Mouse (Mus musculus) MEL (cell line): ENCODE data around the gene Sh3rf1.

ENCODE experiments used
- CTCF ChIP-seq, 3 experiments: IDR thresholded peaks in 2 of 3; conservative IDR thresholded peaks in 1 of 3; 2 replicates each; pipeline ENCODE4 v1.5.1; 2011 to 2012; ENCODE audit warnings: low read length in 3 of 3, low read depth in 2 of 3, mild to moderate bottlenecking in 2 of 3, improper control_type of control experiment in 1 of 3, inconsistent platforms in 1 of 3, mixed read lengths in 1 of 3, moderate library complexity in 1 of 3; ENCODE audit not compliant: control insufficient read depth in 1 of 3, insufficient read depth in 1 of 3, poor library complexity in 1 of 3, severe bottlenecking in 1 of 3
- E2F4 ChIP-seq: IDR thresholded peaks from 2 replicates; pipeline ENCODE4 v1.6.1; 2011; ENCODE audit warnings: low read depth, low read length, improper control_type of control experiment, borderline replicate concordance
- ELF1 ChIP-seq: IDR thresholded peaks from 2 replicates; pipeline ENCODE4 v1.6.1; 2014; ENCODE audit warnings: low read depth, mild to moderate bottlenecking, inconsistent platforms, low read length, improper control_type of control experiment, moderate library complexity
- EP300 ChIP-seq, 2 experiments: IDR thresholded peaks; 2 replicates each; pipeline ENCODE4 v1.6.1; 2011; ENCODE audit warnings: improper control_type of control experiment in 2 of 2, low read length in 2 of 2, low read depth in 1 of 2, mild to moderate bottlenecking in 1 of 2
- GATA1 ChIP-seq: IDR thresholded peaks from 2 replicates; pipeline ENCODE4 v1.6.1; 2011; ENCODE audit warnings: low read depth, low read length, improper control_type of control experiment
- HCFC1 ChIP-seq: IDR thresholded peaks from 2 replicates; pipeline ENCODE4 v1.6.1; 2012; ENCODE audit warnings: low read depth, mild to moderate bottlenecking, inconsistent platforms, low read length, improper control_type of control experiment, moderate library complexity
- POLR2A ChIP-seq, 2 experiments: IDR thresholded peaks; 2 replicates each; pipeline ENCODE4 v1.6.1; 2011 to 2012; ENCODE audit warnings: low read length in 2 of 2, mild to moderate bottlenecking in 2 of 2, control low read depth in 1 of 2, improper control_type of control experiment in 1 of 2, low read depth in 1 of 2, moderate library complexity in 1 of 2; ENCODE audit not compliant: control insufficient read depth in 1 of 2, insufficient read depth in 1 of 2, poor library complexity in 1 of 2
- POLR2AphosphoS2 ChIP-seq: IDR thresholded peaks from 2 replicates; pipeline ENCODE4 v1.6.1; 2011; ENCODE audit warnings: low read length, improper control_type of control experiment
- RAD21 ChIP-seq: IDR thresholded peaks from 2 replicates; pipeline ENCODE4 v1.6.1; 2011; ENCODE audit warnings: mild to moderate bottlenecking, low read depth, low read length, improper control_type of control experiment
- TCF12 ChIP-seq: IDR thresholded peaks from 2 replicates; pipeline ENCODE4 v1.6.1; 2014; ENCODE audit warnings: low read depth, mild to moderate bottlenecking, inconsistent platforms, low read length, improper control_type of control experiment, moderate library complexity
- USF2 ChIP-seq, 2 experiments: IDR thresholded peaks; 2 replicates each; pipeline ENCODE4 v1.6.1; 2011 to 2012; ENCODE audit warnings: improper control_type of control experiment in 2 of 2, low read length in 2 of 2, borderline replicate concordance in 1 of 2, inconsistent platforms in 1 of 2, low read depth in 1 of 2, mild to moderate bottlenecking in 1 of 2; ENCODE audit not compliant: insufficient read depth in 1 of 2
- ZMIZ1 ChIP-seq: IDR thresholded peaks from 2 replicates; pipeline ENCODE4 v1.6.1; 2012; ENCODE audit warnings: low read depth, mild to moderate bottlenecking, inconsistent platforms, low read length, improper control_type of control experiment, moderate library complexity
- ZNF384 ChIP-seq: IDR thresholded peaks from 2 replicates; pipeline ENCODE4 v1.6.1; 2012; ENCODE audit warnings: low read depth, mild to moderate bottlenecking, inconsistent platforms, low read length, improper control_type of control experiment

DNA sequence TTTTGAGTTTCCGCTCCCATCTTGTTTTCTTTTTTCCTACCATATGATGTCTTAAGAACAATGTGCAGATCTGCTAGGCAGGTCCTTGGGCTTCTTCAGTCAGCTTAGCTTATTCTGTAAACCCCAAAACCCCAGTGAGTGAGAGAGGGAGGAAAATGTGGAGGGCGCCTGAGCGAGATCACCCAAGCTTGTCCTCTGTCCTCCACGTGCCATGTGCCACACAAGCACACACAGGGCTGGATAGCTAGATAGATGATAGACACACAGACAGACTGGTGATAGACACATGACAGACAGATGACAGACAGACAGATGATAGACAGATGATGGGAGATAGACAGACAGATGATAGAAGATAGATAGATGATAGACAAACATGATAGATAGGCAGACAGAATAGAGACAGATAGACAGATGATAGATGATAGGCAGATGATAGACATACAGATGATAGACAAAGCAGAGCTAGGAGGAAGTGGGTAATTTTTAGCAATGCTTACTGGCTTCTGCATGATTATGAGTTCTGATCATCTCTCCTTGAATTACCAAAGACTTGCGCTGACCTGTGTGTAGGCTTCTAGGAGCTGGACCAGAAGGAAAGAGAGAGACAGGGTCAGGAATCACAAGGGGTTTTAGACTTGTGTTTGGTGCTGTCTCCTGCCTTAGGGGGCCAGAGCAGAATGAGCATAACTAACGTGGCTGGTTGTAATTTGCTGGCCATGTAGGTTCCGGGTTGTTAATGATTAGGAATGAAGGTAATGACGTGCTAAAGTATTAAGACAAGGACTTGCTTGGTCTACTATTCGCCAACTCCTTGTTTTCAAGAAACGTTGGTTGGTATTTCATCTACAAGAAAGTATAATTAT is 58.9 kb downstream of the Sh3rf1 start:
- TF ChIP-seq EP300 (IDR thresholded peaks at IDR 0.05; ENCODE audit: low read depth in 1 of 2, low read length in 2 of 2) = peak; percentile 32 to 35; a peak in 1 of 4 replicates
- TF ChIP-seq CTCF (IDR thresholded peaks at IDR 0.05 in 2 of 3, conservative IDR thresholded peaks at IDR 0.05 in 1 of 3; ENCODE audit: control insufficient read depth in 1 of 3, insufficient read depth in 1 of 3, low read depth in 2 of 3, low read length in 3 of 3, poor library complexity in 1 of 3, severe bottlenecking in 1 of 3) = no peak
- TF ChIP-seq ZMIZ1 = no peak
- TF ChIP-seq HCFC1 = no peak
- TF ChIP-seq RAD21 = no peak
- TF ChIP-seq POLR2A (IDR thresholded peaks at IDR 0.05; ENCODE audit: control insufficient read depth in 1 of 2, insufficient read depth in 1 of 2, low read depth in 1 of 2, low read length in 2 of 2, poor library complexity in 1 of 2) = no peak
- no peak for TF ChIP-seq ZNF384
- no peak for TF ChIP-seq E2F4
- TF ChIP-seq GATA1 = peak; percentile 47; the same call in 1 of the 2 replicates
- no peak for TF ChIP-seq ELF1
- TF ChIP-seq POLR2AphosphoS2 = no peak
- no peak for TF ChIP-seq USF2 (IDR thresholded peaks at IDR 0.05; ENCODE audit: borderline replicate concordance in 1 of 2, insufficient read depth in 1 of 2, low read depth in 1 of 2, low read length in 2 of 2)
- no peak for TF ChIP-seq TCF12
